Mouse (Mus musculus) liver (tissue): ENCODE results near the gene Ccdc141.

Experiments
- DNase-seq: peaks from one replicate; pipeline ENCODE4 v3.0.0-alpha.2; 2020; ENCODE audit warnings: mixed read lengths

Ccdc141 gene

DNA sequence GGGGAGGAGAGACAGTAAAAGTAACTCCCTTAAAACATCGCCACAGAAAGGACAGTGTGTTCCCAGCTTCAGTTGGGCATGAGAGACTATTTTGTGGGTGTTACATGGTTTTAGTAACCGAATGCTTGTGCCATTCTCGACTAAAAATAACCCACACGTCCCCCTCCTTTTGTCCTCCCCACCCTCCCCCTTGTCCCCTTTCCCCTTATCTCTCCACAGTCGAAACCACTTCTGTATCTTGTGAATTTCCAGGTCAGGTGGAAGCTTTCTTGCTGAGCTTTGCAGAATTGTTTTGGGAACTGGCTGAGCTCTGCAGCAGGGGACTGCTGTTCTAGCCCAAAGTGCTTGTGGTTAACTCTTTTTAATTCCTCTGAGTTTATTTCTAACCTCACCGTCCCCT is 200.2 kb downstream of the Ccdc141 start:
- DNase-seq: no peak

DNA sequence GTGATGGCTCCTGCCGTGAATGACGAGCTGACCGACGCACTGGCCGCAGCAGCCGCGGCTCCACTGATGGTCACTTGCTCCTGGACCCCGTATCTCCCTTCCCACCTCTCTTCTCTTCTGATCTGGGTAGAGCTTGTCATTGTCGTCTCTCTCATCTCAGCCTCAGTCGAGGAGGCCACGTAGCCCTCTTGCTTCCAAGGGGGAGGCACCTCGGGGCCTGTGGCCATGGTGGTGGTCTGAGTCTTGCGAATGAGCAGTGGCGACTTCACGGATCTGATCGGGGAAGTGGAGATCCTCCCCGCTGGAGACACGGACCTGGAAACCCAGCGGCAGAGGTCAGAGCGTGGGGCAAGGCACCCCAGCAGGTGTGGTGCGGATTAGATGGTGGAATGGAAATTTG is 200.8 kb downstream of the Ccdc141 start:
- no peak for DNase-seq

DNA sequence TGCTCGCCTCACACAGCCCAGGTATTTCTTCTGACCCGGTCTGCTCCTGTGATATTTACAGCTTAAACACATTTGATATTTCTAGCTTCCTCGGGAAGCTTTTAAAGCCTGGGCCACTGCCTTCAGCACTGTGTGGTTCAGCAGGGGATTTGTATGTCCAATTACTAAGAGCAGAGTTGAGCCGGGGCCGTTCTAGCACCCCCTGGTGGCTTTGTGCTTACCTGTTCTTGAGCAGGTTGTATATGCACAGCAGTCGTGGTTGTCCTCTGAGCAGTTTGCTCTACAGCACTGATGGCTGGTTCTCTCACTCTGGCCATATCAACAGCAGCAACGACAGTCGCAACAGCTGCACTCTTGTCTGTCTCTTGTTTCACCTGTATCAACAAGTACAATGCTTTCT is 201.5 kb downstream of the Ccdc141 start:
- DNase-seq: peak; percentile 68

DNA sequence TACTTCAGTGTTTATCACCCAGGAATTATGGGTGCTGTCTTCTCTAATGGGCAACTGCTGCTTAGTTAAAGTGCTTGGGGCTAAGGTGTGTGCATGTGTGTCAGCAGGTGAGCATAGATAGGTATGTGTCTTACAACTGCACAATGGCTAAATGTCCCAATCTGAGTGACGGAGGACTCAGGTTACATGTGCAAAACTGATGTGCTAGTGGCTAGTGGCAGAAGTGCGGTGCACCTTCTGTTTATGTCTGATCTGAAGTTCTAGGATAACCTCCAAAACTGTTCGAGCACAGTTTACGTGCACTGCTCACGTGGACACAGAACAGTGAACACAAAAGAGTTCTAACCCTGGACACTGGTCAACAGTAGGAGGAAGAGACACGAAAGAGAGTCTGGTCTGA is 203.9 kb downstream of the Ccdc141 start:
- DNase-seq: no peak

DNA sequence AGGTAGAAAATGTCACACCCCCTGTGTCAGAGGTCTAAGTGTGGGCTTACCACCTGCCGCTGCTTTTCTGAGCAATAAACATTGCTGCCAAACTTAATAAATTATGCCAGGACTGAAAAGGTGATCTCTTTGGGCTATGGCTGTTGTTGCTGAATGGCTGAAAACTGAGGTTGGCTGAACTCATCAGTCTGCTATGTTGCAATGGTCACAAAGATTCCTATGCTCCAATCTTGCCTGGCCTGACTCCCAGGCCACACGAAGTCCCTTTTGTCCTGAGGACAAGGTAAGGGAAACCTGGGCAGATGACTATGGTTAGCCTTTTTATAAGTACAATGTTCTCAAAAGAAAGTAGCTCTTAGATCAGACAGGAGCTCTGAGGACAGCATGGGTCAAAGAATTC is 204.4 kb downstream of the Ccdc141 start:
- no peak for DNase-seq

DNA sequence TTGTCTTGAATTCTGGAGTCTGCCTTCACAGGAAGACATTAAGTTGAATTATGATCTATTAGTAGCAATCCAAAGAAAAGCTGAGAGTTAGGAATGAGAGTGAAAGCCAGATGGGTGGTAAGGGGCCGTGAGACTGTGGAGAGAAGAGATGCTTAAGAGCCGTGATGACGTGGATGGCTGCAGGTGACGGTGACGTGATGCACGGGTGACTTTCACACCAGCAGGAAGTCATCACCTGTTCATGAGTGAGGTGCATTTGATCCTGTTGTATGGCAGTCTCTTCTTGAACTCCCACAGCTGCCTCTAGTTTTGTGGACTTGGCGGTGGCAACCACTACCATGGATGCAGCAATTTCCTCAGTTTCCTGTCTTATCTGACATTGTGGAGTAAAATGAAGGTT is 204.9 kb downstream of the Ccdc141 start:
- no peak for DNase-seq

DNA sequence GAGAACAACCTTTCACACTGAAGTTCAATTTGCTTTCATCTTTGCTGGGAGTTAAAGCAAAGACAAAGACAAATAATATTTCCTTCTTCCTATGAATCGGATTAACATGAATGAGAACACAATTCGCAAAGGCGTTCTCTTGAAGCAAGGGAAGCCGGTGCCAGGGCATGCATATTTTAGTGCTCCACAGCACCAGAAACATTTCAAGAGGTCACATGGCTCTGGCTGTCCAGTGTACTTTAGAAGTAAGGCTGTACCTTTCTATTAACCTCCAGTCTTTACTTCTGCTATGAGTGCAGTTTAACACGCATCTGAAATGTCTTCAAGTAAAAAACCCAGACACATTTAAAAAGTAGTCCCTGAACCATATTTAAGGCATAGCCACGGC is 208.4 kb downstream of the Ccdc141 start:
- DNase-seq: no peak

DNA sequence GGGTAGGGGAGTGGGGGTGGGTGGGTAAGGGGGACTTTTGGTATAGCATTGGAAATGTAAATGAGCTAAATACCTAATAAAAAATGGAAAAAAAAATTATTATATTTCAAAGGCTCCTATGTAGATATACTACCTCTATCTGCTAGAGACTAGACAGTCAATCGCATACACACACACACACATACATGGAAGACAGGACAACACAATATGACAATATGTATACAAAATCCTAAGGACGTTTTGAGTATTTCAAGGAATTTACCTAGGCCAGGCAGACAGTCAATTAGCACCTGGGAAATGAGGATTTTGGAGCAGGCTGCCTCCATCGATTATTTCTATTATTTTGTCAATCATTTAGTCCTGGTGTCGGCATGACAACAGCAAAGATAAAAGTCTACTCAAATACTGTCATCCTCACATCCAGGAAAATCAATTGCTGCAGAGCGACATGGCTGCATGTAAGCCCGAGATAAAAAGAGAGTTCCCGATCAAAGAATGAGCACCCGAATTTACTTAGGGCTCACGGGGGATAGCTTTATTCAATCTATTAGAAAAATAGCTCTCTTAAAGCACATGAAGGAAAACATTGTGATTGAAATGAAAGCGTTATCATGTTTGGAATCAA is 208.9 kb downstream of the Ccdc141 start:
- DNase-seq: no peak
